Mouse (Mus musculus) MEL (cell line): ENCODE measurements around the gene Fbxo21. TPM values are rescaled to one million over a fixed set of nuclear protein-coding genes. Genes with fewer than 3 reads are reported as not detected.

Source experiments
- DNase-seq: peaks from one replicate; pipeline ENCODE4 v3.0.0; 2011; ENCODE audit warnings: low read depth, low spot score
- H3K27ac ChIP-seq: 2 replicates; pipeline ENCODE4 v1.5.1; 2012; ENCODE audit warnings: low read depth, mild to moderate bottlenecking, control low read depth, low read length, moderate library complexity; ENCODE audit not compliant: control insufficient read depth
- H3K27me3 ChIP-seq, 2 experiments: fragments of 150-350 bp in 1 of 2; sonication (generic) in 1 of 2; 2 replicates each; pipeline ENCODE4 v1.6.1; 2012; ENCODE audit warnings: low read length in 2 of 2, mild to moderate bottlenecking in 2 of 2, improper control_type of control experiment in 1 of 2, moderate library complexity in 1 of 2; ENCODE audit not compliant: insufficient read depth in 2 of 2, control insufficient read depth in 1 of 2
- H3K36me3 ChIP-seq, 2 experiments: 2 replicates each; pipeline ENCODE4 v1.6.1; 2012 to 2014; ENCODE audit warnings: low read length in 2 of 2, improper control_type of control experiment in 1 of 2, inconsistent platforms in 1 of 2, mild to moderate bottlenecking in 1 of 2; ENCODE audit not compliant: insufficient read depth in 2 of 2, control insufficient read depth in 1 of 2
- H3K4me1 ChIP-seq, 2 experiments: fragments of 150-350 bp in 1 of 2; sonication (generic) in 1 of 2; 2 replicates each; pipeline ENCODE4 v1.6.1; 2012; ENCODE audit warnings: low read length in 2 of 2, improper control_type of control experiment in 1 of 2, mild to moderate bottlenecking in 1 of 2; ENCODE audit not compliant: insufficient read depth in 2 of 2, control insufficient read depth in 1 of 2
- H3K4me3 ChIP-seq, 2 experiments: fragments of 150-350 bp in 1 of 2; sonication (generic) in 1 of 2; 2 replicates each; pipeline ENCODE4 v1.5.1; 2012; ENCODE audit warnings: low read depth in 2 of 2, low read length in 2 of 2, mild to moderate bottlenecking in 2 of 2, moderate library complexity in 2 of 2, control low read depth in 1 of 2, improper control_type of control experiment in 1 of 2; ENCODE audit not compliant: control insufficient read depth in 1 of 2, insufficient read depth in 1 of 2
- H3K79me2 ChIP-seq: 2 replicates; pipeline ENCODE4 v1.6.1; 2012; ENCODE audit warnings: mild to moderate bottlenecking, low read length, moderate library complexity; ENCODE audit not compliant: control insufficient read depth, poor library complexity, insufficient read depth
- H3K9ac ChIP-seq: 2 replicates; pipeline ENCODE4 v1.6.1; 2012; ENCODE audit warnings: low read depth, mild to moderate bottlenecking, control low read depth, low read length, moderate library complexity; ENCODE audit not compliant: control insufficient read depth, poor library complexity, severe bottlenecking
- H3K9me3 ChIP-seq: fragments of 150-350 bp; sonication (generic); replicated peaks from 2 replicates; pipeline ENCODE4 v1.6.1; 2012; ENCODE audit warnings: mild to moderate bottlenecking, low read length, improper control_type of control experiment, moderate library complexity; ENCODE audit not compliant: insufficient read depth
- BHLHE40 ChIP-seq: IDR thresholded peaks from 2 replicates; pipeline ENCODE4 v1.6.1; 2012; ENCODE audit warnings: low read depth, mild to moderate bottlenecking, inconsistent platforms, low read length, improper control_type of control experiment, borderline replicate concordance
- CHD2 ChIP-seq: IDR thresholded peaks from 2 replicates; pipeline ENCODE4 v1.6.1; 2011; ENCODE audit warnings: low read length, improper control_type of control experiment
- CTCF ChIP-seq, 3 experiments: IDR thresholded peaks in 2 of 3; conservative IDR thresholded peaks in 1 of 3; 2 replicates each; pipeline ENCODE4 v1.5.1; 2011 to 2012; ENCODE audit warnings: low read length in 3 of 3, low read depth in 2 of 3, mild to moderate bottlenecking in 2 of 3, improper control_type of control experiment in 1 of 3, inconsistent platforms in 1 of 3, mixed read lengths in 1 of 3, moderate library complexity in 1 of 3; ENCODE audit not compliant: control insufficient read depth in 1 of 3, insufficient read depth in 1 of 3, poor library complexity in 1 of 3, severe bottlenecking in 1 of 3
- E2F4 ChIP-seq: IDR thresholded peaks from 2 replicates; pipeline ENCODE4 v1.6.1; 2011; ENCODE audit warnings: low read depth, low read length, improper control_type of control experiment, borderline replicate concordance
- EP300 ChIP-seq, 2 experiments: IDR thresholded peaks; 2 replicates each; pipeline ENCODE4 v1.6.1; 2011; ENCODE audit warnings: improper control_type of control experiment in 2 of 2, low read length in 2 of 2, low read depth in 1 of 2, mild to moderate bottlenecking in 1 of 2
- ETS1 ChIP-seq: IDR thresholded peaks from 2 replicates; pipeline ENCODE4 v1.6.1; 2012; ENCODE audit warnings: low read depth, mild to moderate bottlenecking, inconsistent platforms, low read length, improper control_type of control experiment, moderate library complexity
- GABPA ChIP-seq: IDR thresholded peaks from 2 replicates; pipeline ENCODE4 v1.6.1; 2012; ENCODE audit warnings: low read depth, mild to moderate bottlenecking, inconsistent platforms, low read length, improper control_type of control experiment, moderate library complexity
- GATA1 ChIP-seq: IDR thresholded peaks from 2 replicates; pipeline ENCODE4 v1.6.1; 2011; ENCODE audit warnings: low read depth, low read length, improper control_type of control experiment
- HCFC1 ChIP-seq: IDR thresholded peaks from 2 replicates; pipeline ENCODE4 v1.6.1; 2012; ENCODE audit warnings: low read depth, mild to moderate bottlenecking, inconsistent platforms, low read length, improper control_type of control experiment, moderate library complexity
- KAT2A ChIP-seq: conservative IDR thresholded peaks from 2 replicates; pipeline ENCODE4 v1.6.1; 2012; ENCODE audit warnings: low read depth, low read length, improper control_type of control experiment, inconsistent platforms
- MAFK ChIP-seq: IDR thresholded peaks from 2 replicates; pipeline ENCODE4 v1.6.1; 2011; ENCODE audit warnings: low read depth, mild to moderate bottlenecking, low read length, improper control_type of control experiment, borderline replicate concordance
- MEF2A ChIP-seq: IDR thresholded peaks from 2 replicates; pipeline ENCODE4 v1.6.1; 2014; ENCODE audit warnings: low read depth, mild to moderate bottlenecking, inconsistent platforms, low read length, improper control_type of control experiment; ENCODE audit not compliant: poor library complexity, insufficient replicate concordance, severe bottlenecking; ENCODE audit errors: extremely low read depth
- MXI1 ChIP-seq: IDR thresholded peaks from 2 replicates; pipeline ENCODE4 v1.6.1; 2011; ENCODE audit warnings: mild to moderate bottlenecking, low read depth, low read length, improper control_type of control experiment
- MYC ChIP-seq: IDR thresholded peaks from 2 replicates; pipeline ENCODE4 v1.6.1; 2011; ENCODE audit warnings: low read depth, mild to moderate bottlenecking, low read length, improper control_type of control experiment, moderate library complexity
- POLR2AphosphoS2 ChIP-seq: IDR thresholded peaks from 2 replicates; pipeline ENCODE4 v1.6.1; 2011; ENCODE audit warnings: low read length, improper control_type of control experiment
- POLR2AphosphoS5 ChIP-seq: IDR thresholded peaks from 2 replicates; pipeline ENCODE4 v1.6.1; 2012; ENCODE audit warnings: low read depth, borderline replicate concordance, mild to moderate bottlenecking, inconsistent platforms, low read length, moderate library complexity, mixed read lengths
- RAD21 ChIP-seq: IDR thresholded peaks from 2 replicates; pipeline ENCODE4 v1.6.1; 2011; ENCODE audit warnings: mild to moderate bottlenecking, low read depth, low read length, improper control_type of control experiment
- RCOR1 ChIP-seq: IDR thresholded peaks from 2 replicates; pipeline ENCODE4 v1.6.1; 2012; ENCODE audit warnings: low read depth, mild to moderate bottlenecking, inconsistent platforms, low read length, improper control_type of control experiment
- SIN3A ChIP-seq: IDR thresholded peaks from 2 replicates; pipeline ENCODE4 v1.6.1; 2012; ENCODE audit warnings: low read length, improper control_type of control experiment, inconsistent platforms
- TCF12 ChIP-seq: IDR thresholded peaks from 2 replicates; pipeline ENCODE4 v1.6.1; 2014; ENCODE audit warnings: low read depth, mild to moderate bottlenecking, inconsistent platforms, low read length, improper control_type of control experiment, moderate library complexity
- USF1 ChIP-seq: IDR thresholded peaks from 2 replicates; pipeline ENCODE4 v1.6.1; 2014; ENCODE audit warnings: low read depth, mild to moderate bottlenecking, inconsistent platforms, low read length, improper control_type of control experiment, moderate library complexity
- USF2 ChIP-seq, 2 experiments: IDR thresholded peaks; 2 replicates each; pipeline ENCODE4 v1.6.1; 2011 to 2012; ENCODE audit warnings: improper control_type of control experiment in 2 of 2, low read length in 2 of 2, borderline replicate concordance in 1 of 2, inconsistent platforms in 1 of 2, low read depth in 1 of 2, mild to moderate bottlenecking in 1 of 2; ENCODE audit not compliant: insufficient read depth in 1 of 2
- ZC3H11A ChIP-seq: IDR thresholded peaks from 2 replicates; pipeline ENCODE4 v1.6.1; 2012; ENCODE audit warnings: low read depth, mild to moderate bottlenecking, inconsistent platforms, low read length, improper control_type of control experiment
- ZKSCAN1 ChIP-seq: IDR thresholded peaks from 2 replicates; pipeline ENCODE4 v1.6.1; 2012; ENCODE audit warnings: low read depth, mild to moderate bottlenecking, inconsistent platforms, low read length, improper control_type of control experiment, moderate library complexity
- ZMIZ1 ChIP-seq: IDR thresholded peaks from 2 replicates; pipeline ENCODE4 v1.6.1; 2012; ENCODE audit warnings: low read depth, mild to moderate bottlenecking, inconsistent platforms, low read length, improper control_type of control experiment, moderate library complexity
- ZNF384 ChIP-seq: IDR thresholded peaks from 2 replicates; pipeline ENCODE4 v1.6.1; 2012; ENCODE audit warnings: low read depth, mild to moderate bottlenecking, inconsistent platforms, low read length, improper control_type of control experiment
- polyA plus RNA-seq, 2 experiments: library from polyadenylated mRNA; stranded (reverse) in 1 of 2; unstranded in 1 of 2; fragments of >175 nt in 1 of 2; fragments of >200 nt in 1 of 2; gene quantifications; 2 replicates each; pipeline versions ENCODE4 v1.2.1 to v1.2.4; 2012; ENCODE audit warnings: low replicate concordance in 2 of 2, low read depth in 1 of 2; ENCODE audit not compliant: insufficient read length in 2 of 2, insufficient read depth in 1 of 2, missing spikeins in 1 of 2
- total RNA-seq: library from RNA; depleted of rRNA; stranded (reverse); fragments of 300-350 nt; gene quantifications from 2 replicates; pipeline ENCODE4 v1.2.3, GENCODE M21; 2012

Fbxo21 gene
- total and polyA plus RNA-seq, 3 experiments, result 10.4 to 20.5 TPM; not detected in 1

GRCm38 (mm10) chr5:118026343-118026742, 49.8 kb downstream of the Fbxo21 start:
- Histone ChIP-seq H3K4me3 (no peak overlapping the region), H3K4me1 (no peaks in the 10 kb centered on the region), H3K27me3 (no peaks in the 10 kb centered on the region), H3K27ac (no peak overlapping the region)
- no peak for TF ChIP-seq POLR2AphosphoS2
- no peak for TF ChIP-seq EP300 (IDR thresholded peaks at IDR 0.05; ENCODE audit: low read depth in 1 of 2, low read length in 2 of 2)
- no peak for TF ChIP-seq RAD21
- no peak for TF ChIP-seq TCF12
- TF ChIP-seq BHLHE40, result no peak
- no peak for TF ChIP-seq GATA1
- no peak for TF ChIP-seq POLR2AphosphoS5
- no peak for TF ChIP-seq HCFC1
- TF ChIP-seq, all 39 proteins: peak for 0
- no peaks in the 10 kb centered on the region for H3K36me3 ChIP-seq
- no peak for DNase-seq
- H3K9ac ChIP-seq, result no peak overlapping the region
- H3K9me3 ChIP-seq, result no peaks in the 10 kb centered on the region
- no peaks in the 10 kb centered on the region for H3K79me2 ChIP-seq

DNA sequence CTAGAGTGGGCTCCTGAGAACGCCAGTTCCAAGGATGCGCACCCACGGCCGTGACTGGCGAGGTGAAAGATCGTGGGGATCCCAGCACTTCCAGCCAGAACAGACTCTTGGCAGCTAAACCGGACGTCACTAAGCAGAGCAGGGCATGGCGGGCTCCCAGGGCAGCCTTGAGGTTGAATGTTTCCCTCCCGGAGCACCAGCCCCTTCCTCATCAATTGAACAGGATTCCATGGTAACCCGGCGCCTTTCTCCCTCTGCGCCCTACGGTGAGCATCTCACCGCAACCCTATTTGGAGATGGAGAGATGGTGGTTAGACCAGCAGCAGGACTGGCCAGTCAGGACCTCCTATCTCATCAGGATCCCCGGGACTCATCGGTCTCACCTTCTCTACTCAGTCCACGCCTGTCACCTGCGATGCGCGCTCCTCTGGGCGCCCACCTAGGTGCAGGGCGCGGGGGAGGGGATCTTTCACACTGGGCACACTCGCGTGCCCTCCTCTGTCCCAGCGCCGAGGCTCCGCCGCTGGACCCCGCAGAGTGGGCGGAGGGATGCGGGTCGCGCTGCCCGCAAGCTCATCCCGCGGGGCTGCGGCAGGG, 50.7 kb downstream of the Fbxo21 start:
- Histone ChIP-seq H3K27ac (no peak overlapping the region), H3K36me3 (no peaks in the 10 kb centered on the region), H3K79me2 (no peaks in the 10 kb centered on the region), H3K4me1 (no peaks in the 10 kb centered on the region), H3K9ac (no peak overlapping the region), H3K9me3 (no peaks in the 10 kb centered on the region), H3K4me3 (no peak overlapping the region), H3K27me3 (no peaks in the 10 kb centered on the region)
- TF ChIP-seq E2F4 (no peak), HCFC1 (no peak)
- no peak for DNase-seq

DNA sequence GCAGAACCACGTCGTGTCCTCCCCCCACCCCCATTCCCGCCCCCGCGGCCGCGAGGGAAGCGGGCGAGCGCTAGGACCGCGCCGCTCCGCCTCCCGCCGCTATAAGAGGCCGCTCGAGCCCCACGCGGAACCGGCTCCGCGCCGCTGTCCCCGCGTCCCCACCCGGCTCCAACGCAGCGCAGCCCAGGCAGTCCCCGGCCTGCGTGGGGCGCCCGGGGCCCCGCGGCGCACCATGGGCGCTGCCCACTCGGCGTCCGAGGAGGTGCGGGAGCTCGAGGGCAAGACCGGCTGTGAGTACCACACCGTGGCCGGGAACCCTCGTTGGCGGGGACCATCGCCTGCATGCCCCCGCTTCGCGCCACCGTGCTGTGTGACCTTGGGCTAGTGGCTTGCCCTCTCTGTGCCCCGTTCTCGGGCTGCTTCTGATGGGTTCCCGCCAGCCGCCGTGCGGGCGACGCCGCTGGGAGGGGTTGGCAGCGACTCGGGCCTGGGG, 51.2 kb downstream of the Fbxo21 start, which contains the start of gene Tesc:
Gene Tesc (plus strand): TSS at position 46 of the 493 bp plus-strand sequence.
- Histone ChIP-seq H3K9ac (no peak within 1 kb of the TSS), H3K27me3 (no peaks in the 10 kb centered on the region), H3K79me2 (no peaks in the 10 kb centered on the region), H3K27ac (no peak within 1 kb of the TSS), H3K9me3 (no peaks in the 10 kb centered on the region), H3K36me3 (no peaks in the 10 kb centered on the region), H3K4me1 (no peaks in the 10 kb centered on the region), H3K4me3 (no peak within 1 kb of the TSS)
- no peak for TF ChIP-seq KAT2A
- TF ChIP-seq GATA1, result no peak
- no peak for TF ChIP-seq CHD2
- TF ChIP-seq ETS1, result no peak
- TF ChIP-seq SIN3A, result no peak
- no peak for TF ChIP-seq ZMIZ1
- no peak for TF ChIP-seq MXI1
- TF ChIP-seq ZC3H11A, result no peak
- no peak for TF ChIP-seq MYC
- no peak for TF ChIP-seq GABPA
- TF ChIP-seq MEF2A, result no peak
- no peak for TF ChIP-seq MAFK
- TF ChIP-seq USF1, result no peak
- TF ChIP-seq ZNF384, result no peak
- TF ChIP-seq USF2 (IDR thresholded peaks at IDR 0.05; ENCODE audit: borderline replicate concordance in 1 of 2, insufficient read depth in 1 of 2, low read depth in 1 of 2, low read length in 2 of 2), result no peak
- TF ChIP-seq CTCF (IDR thresholded peaks at IDR 0.05 in 2 of 3, conservative IDR thresholded peaks at IDR 0.05 in 1 of 3; ENCODE audit: control insufficient read depth in 1 of 3, insufficient read depth in 1 of 3, low read depth in 2 of 3, low read length in 3 of 3, poor library complexity in 1 of 3, severe bottlenecking in 1 of 3), result no peak
- TF ChIP-seq RCOR1, result no peak
- TF ChIP-seq ZKSCAN1, result no peak
- DNase-seq, result no peak
